ENCODE assay signal across 21 mouse cellular contexts in genomic region chr9:96684866-96685599, GRCm38 (mm10).
"Had no signal": no experiment of that assay in that cellular context is flagged by ENCODE, and none has a peak within 500 bp of the region (broad histone marks: within the 10 kb centered on the region; RNA-seq: fewer than 3 reads in every experiment).

No protein-coding gene starts in this region.

- DNase-seq: kidney, adult 11 months; kidney, adult 8-10 months; kidney, postnatal 14 days; kidney, postnatal 4 days; layer of hippocampus, adult 9-11 months; layer of hippocampus, postnatal 36 days; liver; lung, adult 18-20 months; lung, postnatal 10 days; lung, postnatal 36 days; midbrain, embryonic 14.5 days; right cerebral cortex, postnatal 25 days; spleen, adult 18-20 months; thymus, adult 18-20 months; thymus, postnatal 36 days had no signal

- H3K27ac ChIP-seq: limb, embryonic 10.5 days; limb, embryonic 13.5 days; liver, embryonic 12.5 days; liver, embryonic 15.5 days; lung, embryonic 15.5 days; stomach, embryonic 15.5 days had no signal

- H3K4me3 ChIP-seq: limb, embryonic 10.5 days; limb, embryonic 13.5 days; liver, embryonic 12.5 days; liver, embryonic 15.5 days; lung, embryonic 15.5 days; stomach, embryonic 15.5 days had no signal
